Mouse (Mus musculus): ENCODE results near the gene Nelfcd.

- TF ChIP-seq ZNF384 (IDR thresholded peaks at IDR 0.05; ENCODE audit: low read depth, low read length) (no peak), CHD2 (IDR thresholded peaks at IDR 0.05; ENCODE audit: low read depth, low read length) (no peak), ZC3H11A (IDR thresholded peaks at IDR 0.05; ENCODE audit: borderline replicate concordance, low read depth, low read length) (no peak), MAFK (IDR thresholded peaks at IDR 0.05; ENCODE audit: insufficient read depth, low read depth, low read length) (no peak)
These were observed 23.7 kb upstream of the Nelfcd start for GRCm38 (mm10) chr2:174391936-174392335.

Measured in ES-E14 (cell line).